Mouse (Mus musculus): ENCODE measurements around the gene Nt5c.
A peak's percentile ranks its signal among the peaks of the same experiment; 100 is the strongest.
"Not testable (repeated sequence)": the region's sequence is repeated elsewhere in the genome, so short reads cannot be mapped to it uniquely, and the experiment has no call there.

Gene Nt5c

GRCm38 (mm10) chr11:115510507-115510888 is 18.8 kb upstream of the Nt5c start:
- DNase-seq (ENCODE audit: low read depth, low spot score), result no peak

GRCm38 (mm10) chr11:115509773-115510506 is 18.3 kb upstream of the Nt5c start:
- DNase-seq (ENCODE audit: low read depth, low spot score), result no peak

GRCm38 (mm10) chr11:115508061-115508460 is 16.4 kb upstream of the Nt5c start:
- DNase-seq (ENCODE audit: low read depth, low spot score), result peak; percentile 69

- no peak for DNase-seq (ENCODE audit: low read depth, low spot score)
Observed at GRCm38 (mm10) chr11:115506586-115506985, 14.9 kb upstream of the Nt5c start.

GRCm38 (mm10) chr11:115502636-115503035 is 11.0 kb upstream of the Nt5c start:
- DNase-seq (ENCODE audit: low read depth, low spot score), result no peak

GRCm38 (mm10) chr11:115496559-115496958 is 4.9 kb upstream of the Nt5c start:
- DNase-seq (ENCODE audit: low read depth, low spot score), result not testable (repeated sequence)

GRCm38 (mm10) chr11:115492387-115492786 is 725 bp upstream of the Nt5c start:
- no peak for DNase-seq (ENCODE audit: low read depth, low spot score)

GRCm38 (mm10) chr11:115490441-115491355 is 964 bp downstream of the Nt5c start:
- no peak for DNase-seq (ENCODE audit: low read depth, low spot score)

- no peak for DNase-seq (ENCODE audit: low read depth, low spot score)
Observed at GRCm38 (mm10) chr11:115488551-115489104, 3.0 kb downstream of the Nt5c start.

- DNase-seq (ENCODE audit: low read depth, low spot score), result no peak
Observed at GRCm38 (mm10) chr11:115485155-115485554, 6.5 kb downstream of the Nt5c start.

GRCm38 (mm10) chr11:115483726-115484125 is 7.9 kb downstream of the Nt5c start:
- peak; percentile 79 for DNase-seq (ENCODE audit: low read depth, low spot score)

- DNase-seq (ENCODE audit: low read depth, low spot score), result no peak
Observed at GRCm38 (mm10) chr11:115483278-115483677, 8.4 kb downstream of the Nt5c start.

GRCm38 (mm10) chr11:115481553-115482259 is 10.0 kb downstream of the Nt5c start:
- peak; percentile 78 for DNase-seq (ENCODE audit: low read depth, low spot score)

GRCm38 (mm10) chr11:115478296-115478938 is 13.2 kb downstream of the Nt5c start:
- DNase-seq (ENCODE audit: low read depth, low spot score), result no peak

GRCm38 (mm10) chr11:115477388-115477787 is 14.3 kb downstream of the Nt5c start:
- peak; percentile 70 for DNase-seq (ENCODE audit: low read depth, low spot score)

- not testable (repeated sequence) for DNase-seq (ENCODE audit: low read depth, low spot score)
Observed at GRCm38 (mm10) chr11:115476630-115477029, 15.0 kb downstream of the Nt5c start.

GRCm38 (mm10) chr11:115475758-115476237 is 15.9 kb downstream of the Nt5c start:
- no peak for DNase-seq (ENCODE audit: low read depth, low spot score)

GRCm38 (mm10) chr11:115475025-115475757 is 16.5 kb downstream of the Nt5c start, which contains the start of gene Armc7:
TSS of gene Armc7 (plus strand) at chr11:115475667.
- peak; percentile 94 for DNase-seq (ENCODE audit: low read depth, low spot score)

- peak; percentile 90 for DNase-seq (ENCODE audit: low read depth, low spot score)
Observed at GRCm38 (mm10) chr11:115473626-115474275, 17.9 kb downstream of the Nt5c start.

- DNase-seq (ENCODE audit: low read depth, low spot score), result no peak
Observed at GRCm38 (mm10) chr11:115472183-115472582, 19.5 kb downstream of the Nt5c start.

All from CD4-positive helper T cell, adult 2 months (primary cell).